Comparison of ENCODE assay signal across 9 mouse cellular contexts in the genomic region with DNA sequence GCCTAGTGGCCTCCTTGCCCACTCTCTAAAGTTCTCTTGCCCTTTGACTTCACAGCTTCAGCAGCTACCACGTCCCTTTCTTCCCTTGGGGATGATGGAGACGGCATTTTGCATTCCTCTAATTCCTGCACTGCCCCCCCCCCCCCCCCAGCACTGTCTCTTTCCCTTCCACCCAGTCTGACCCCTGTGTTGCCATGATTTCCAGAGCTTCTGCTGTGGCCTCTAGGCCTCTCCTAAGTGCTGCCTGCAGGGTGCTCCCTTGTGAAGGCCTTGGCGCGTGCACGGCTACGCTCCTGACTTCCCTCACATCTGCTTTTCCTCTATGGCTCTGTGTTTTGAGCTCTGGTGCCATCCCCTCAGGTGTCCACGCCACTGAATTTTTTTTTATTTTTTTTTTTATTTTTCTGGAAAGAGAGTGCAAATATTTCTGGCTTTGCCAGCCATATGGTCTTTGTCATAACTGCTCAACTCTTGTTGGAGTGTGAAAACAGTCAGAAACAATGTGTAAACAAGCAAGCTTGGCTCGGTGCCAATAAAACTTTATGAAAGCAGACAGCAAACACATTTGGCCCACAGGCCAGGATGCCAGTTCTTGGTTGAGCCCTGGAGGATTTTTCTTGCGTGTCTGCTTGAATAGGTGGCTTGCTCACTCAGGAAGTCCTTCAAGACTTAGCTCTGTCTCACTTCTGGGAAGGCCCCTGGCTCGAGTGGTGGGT. TPM values are rescaled to one million over a fixed set of nuclear protein-coding genes. Genes with fewer than 3 reads are reported as not detected.
DNase-seq lines count a peak whose midpoint lies in the region; ATAC-seq lines count a peak whose summit lies in the region.
"Had no signal": no experiment of that assay in that cellular context is flagged by ENCODE, and none has a peak within 500 bp of the region (broad histone marks: within the 10 kb centered on the region; RNA-seq: fewer than 3 reads in every experiment).

No protein-coding gene starts in this region.

- WGBS in midbrain, embryonic 10.5 days: 62% methylated on average over 10 of the region's 10 CpGs
- 70% methylated on average over 10 of the region's 10 CpGs for WGBS in midbrain, embryonic 13.5 days
- 20% methylated on average over 10 of the region's 10 CpGs for WGBS in embryonic facial prominence, embryonic 14.5 days
- 66% methylated on average over 10 of the region's 10 CpGs for WGBS in limb, embryonic 10.5 days
- WGBS in heart, embryonic 12.5 days: 58% methylated on average over 10 of the region's 10 CpGs

- H3K9me3 ChIP-seq in midbrain, embryonic 10.5 days (replicated peaks): no peaks in the 10 kb centered on the region
- H3K9me3 ChIP-seq in midbrain, embryonic 13.5 days: no peaks in the 10 kb centered on the region
- H3K9me3 ChIP-seq in embryonic facial prominence, embryonic 14.5 days (ENCODE audit: control insufficient read depth, low read length): no peaks in the 10 kb centered on the region
- no peaks in the 10 kb centered on the region for H3K9me3 ChIP-seq in limb, embryonic 10.5 days (replicated peaks)
- no peaks in the 10 kb centered on the region for H3K9me3 ChIP-seq in heart, embryonic 12.5 days (replicated peaks)
- H3K9me3 ChIP-seq: liver, embryonic 13.5 days had no signal

- peak overlapping the region; percentile 42; the same call in 1 of the 2 replicates for H3K27ac ChIP-seq in midbrain, embryonic 10.5 days (replicated peaks)
- H3K27ac ChIP-seq in midbrain, embryonic 13.5 days: no peak overlapping the region
- 0 out of 2 replicates have a peak overlapping the region, but pooled peaks have one; percentile 24 for H3K27ac ChIP-seq in embryonic facial prominence, embryonic 14.5 days (replicated peaks; ENCODE audit: low read depth, low read length)
- peak overlapping the region; percentile 72 for H3K27ac ChIP-seq in limb, embryonic 10.5 days
- H3K27ac ChIP-seq in heart, embryonic 12.5 days (ENCODE audit: poor library complexity, severe bottlenecking): no peak overlapping the region
- H3K27ac ChIP-seq: liver, embryonic 13.5 days had no signal

- H3K9ac ChIP-seq in midbrain, embryonic 13.5 days (replicated peaks): no peak overlapping the region
- no peak overlapping the region for H3K9ac ChIP-seq in embryonic facial prominence, embryonic 14.5 days (ENCODE audit: low read depth, low read length)
- H3K9ac ChIP-seq in heart, embryonic 12.5 days: no peak overlapping the region
- H3K9ac ChIP-seq: liver, embryonic 13.5 days had no signal

- H3K36me3 ChIP-seq in midbrain, embryonic 10.5 days: peaks cover 6% of the 10 kb centered on the region; the same call in 1 of the 2 replicates
- no peaks in the 10 kb centered on the region; the same call in 1 of the 2 replicates for H3K36me3 ChIP-seq in midbrain, embryonic 13.5 days
- peaks cover 16% of the 10 kb centered on the region for H3K36me3 ChIP-seq in embryonic facial prominence, embryonic 14.5 days (ENCODE audit: control insufficient read depth, insufficient read depth, low read length)
- peaks cover 14% of the 10 kb centered on the region; the same call in 1 of the 2 replicates for H3K36me3 ChIP-seq in limb, embryonic 10.5 days
- peaks cover 11% of the 10 kb centered on the region for H3K36me3 ChIP-seq in heart, embryonic 12.5 days
- H3K36me3 ChIP-seq: liver, embryonic 13.5 days had no signal

- no peak overlapping the region for H3K4me2 ChIP-seq in midbrain, embryonic 13.5 days (replicated peaks)
- no peak overlapping the region for H3K4me2 ChIP-seq in embryonic facial prominence, embryonic 14.5 days (ENCODE audit: low read depth, low read length)
- H3K4me2 ChIP-seq in heart, embryonic 12.5 days: no peak overlapping the region
- H3K4me2 ChIP-seq: liver, embryonic 13.5 days had no signal

- H3K27me3 ChIP-seq in midbrain, embryonic 10.5 days (ENCODE audit: low read depth, poor library complexity, severe bottlenecking): no peaks in the 10 kb centered on the region
- no peaks in the 10 kb centered on the region for H3K27me3 ChIP-seq in midbrain, embryonic 13.5 days
- H3K27me3 ChIP-seq in embryonic facial prominence, embryonic 14.5 days (replicated peaks; ENCODE audit: control insufficient read depth, insufficient read depth, low read length): no peaks in the 10 kb centered on the region
- H3K27me3 ChIP-seq in limb, embryonic 10.5 days (ENCODE audit: low read depth, poor library complexity, severe bottlenecking): no peaks in the 10 kb centered on the region
- H3K27me3 ChIP-seq in heart, embryonic 12.5 days (replicated peaks): no peaks in the 10 kb centered on the region
- H3K27me3 ChIP-seq: liver, embryonic 13.5 days had no signal

- H3K4me1 ChIP-seq in midbrain, embryonic 10.5 days: peaks cover 33% of the 10 kb centered on the region
- H3K4me1 ChIP-seq in midbrain, embryonic 13.5 days (replicated peaks): peaks cover 9% of the 10 kb centered on the region; the same call in 1 of the 2 replicates
- peaks cover 16% of the 10 kb centered on the region for H3K4me1 ChIP-seq in embryonic facial prominence, embryonic 14.5 days (ENCODE audit: control insufficient read depth, insufficient read depth, low read length)
- H3K4me1 ChIP-seq in limb, embryonic 10.5 days: peaks cover 35% of the 10 kb centered on the region
- peaks cover 47% of the 10 kb centered on the region for H3K4me1 ChIP-seq in heart, embryonic 12.5 days (replicated peaks)

- no peak for DNase-seq in midbrain, embryonic 10.5 days (ENCODE audit: low spot score)
- peak; percentile 84 for DNase-seq in embryonic facial prominence, embryonic 14.5 days (ENCODE audit: low spot score)
- no peak for DNase-seq in limb, embryonic 10.5 days (ENCODE audit: low spot score)
- DNase-seq in yolk sac, embryonic 10.5 days (ENCODE audit: low spot score): peak; percentile 30
- DNase-seq in gastrocnemius, postnatal 10 days: no peak
- DNase-seq: liver, embryonic 13.5 days had no signal

- H3K4me3 ChIP-seq in midbrain, embryonic 10.5 days: no peak overlapping the region
- H3K4me3 ChIP-seq in midbrain, embryonic 13.5 days (replicated peaks): no peak overlapping the region
- H3K4me3 ChIP-seq in embryonic facial prominence, embryonic 14.5 days (ENCODE audit: low read depth, low read length): no peak overlapping the region
- H3K4me3 ChIP-seq in limb, embryonic 10.5 days: no peak overlapping the region
- no peak overlapping the region for H3K4me3 ChIP-seq in heart, embryonic 12.5 days
- H3K4me3 ChIP-seq: liver, embryonic 13.5 days had no signal

- ATAC-seq in midbrain, embryonic 13.5 days: no peak
- ATAC-seq in embryonic facial prominence, embryonic 14.5 days (ENCODE audit: low read depth): no peak
- no peak; the same call in 1 of the 2 replicates for ATAC-seq in heart, embryonic 12.5 days (ENCODE audit: insufficient number of reproducible peaks, low FRiP score)
- ATAC-seq: inflammation-experienced regulatory T-cells, adult 6 months had no signal

RNA-seq across cellular contexts. Expression of a gene that starts 40.6 kb away (rescaled TPM):
- 5.9 and 6.2 TPM in 2 replicates for polyA plus RNA-seq in midbrain, embryonic 10.5 days (2016; fragmentation: Nextera tagmentation; extraction: Ambion mirVana)
- 5.3 and 5.6 TPM in 2 replicates for polyA plus RNA-seq in midbrain, embryonic 13.5 days (2015; fragmentation: Nextera tagmentation; extraction: Ambion mirVana)
- polyA plus RNA-seq in embryonic facial prominence, embryonic 14.5 days (2014; fragmentation: Nextera tagmentation; extraction: Ambion mirVana): 5.1 and 5.6 TPM in 2 replicates
- polyA plus RNA-seq in limb, embryonic 10.5 days (2016; fragmentation: Nextera tagmentation; extraction: Ambion mirVana): 5.9 and 6.0 TPM in 2 replicates
- 1 to 10 TPM; 5.1 to 5.3 TPM for total RNA-seq in gastrocnemius, postnatal 10 days (2021)
- 7.1 and 7.2 TPM in 2 replicates for polyA plus RNA-seq in heart, embryonic 12.5 days (2016; fragmentation: Nextera tagmentation; extraction: Ambion mirVana)

RNA-seq across cellular contexts. Expression of a gene that starts 40.9 kb away (rescaled TPM):
- 21.6 and 23.5 TPM in 2 replicates for polyA plus RNA-seq in midbrain, embryonic 10.5 days (2016; fragmentation: Nextera tagmentation; extraction: Ambion mirVana)
- 10.2 and 13.1 TPM in 2 replicates for polyA plus RNA-seq in midbrain, embryonic 13.5 days (2015; fragmentation: Nextera tagmentation; extraction: Ambion mirVana)
- 11.8 and 11.9 TPM in 2 replicates for polyA plus RNA-seq in embryonic facial prominence, embryonic 14.5 days (2014; fragmentation: Nextera tagmentation; extraction: Ambion mirVana)
- polyA plus RNA-seq in limb, embryonic 10.5 days (2016; fragmentation: Nextera tagmentation; extraction: Ambion mirVana): 20.9 and 22.0 TPM in 2 replicates
- 1 to 10 TPM; 3.1 to 5.6 TPM for total RNA-seq in gastrocnemius, postnatal 10 days (2021)
- polyA plus RNA-seq in heart, embryonic 12.5 days (2016; fragmentation: Nextera tagmentation; extraction: Ambion mirVana): 8.3 and 8.5 TPM in 2 replicates

Comparison
In these comparisons a context has a peak if more than half of its experiments do, and no peak if none do; other contexts are left out.
1. H3K27ac ChIP-seq: peak in midbrain, embryonic 10.5 days (single experiment), embryonic facial prominence, embryonic 14.5 days (single experiment) and limb, embryonic 10.5 days (single experiment); none in midbrain, embryonic 13.5 days (single experiment) and heart, embryonic 12.5 days (single experiment).
2. DNase-seq: peak in embryonic facial prominence, embryonic 14.5 days (single experiment) and yolk sac, embryonic 10.5 days (single experiment); none in midbrain, embryonic 10.5 days (single experiment), limb, embryonic 10.5 days (single experiment) and gastrocnemius, postnatal 10 days (single experiment).